Mouse (Mus musculus) liver, embryonic 12.5 days (tissue): Measurements from ENCODE around the gene Hspg2. TPM values are rescaled to one million over a fixed set of nuclear protein-coding genes. Genes with fewer than 3 reads are reported as not detected.

Source experiments
- ATAC-seq: fragments of 200-750 bp; cut with Nextera tagmentation; 2 replicates; pipeline ENCODE4 v1.8.0; 2017; ENCODE audit warnings: moderate number of reproducible peaks, mild to moderate bottlenecking, moderate library complexity
- H3K27ac ChIP-seq: fragments of 300-500 bp; sonication (generic); 2 replicates; pipeline ENCODE4 v1.5.1; 2016; ENCODE audit warnings: mild to moderate bottlenecking
- H3K27me3 ChIP-seq: fragments of 300-500 bp; sonication (generic); replicated peaks from 2 replicates; pipeline ENCODE4 v1.6.1; 2016; ENCODE audit warnings: mild to moderate bottlenecking, moderate library complexity
- H3K36me3 ChIP-seq: fragments of 300-500 bp; sonication (generic); 2 replicates; pipeline ENCODE4 v1.6.1; 2016; ENCODE audit warnings: mild to moderate bottlenecking, moderate library complexity
- H3K4me1 ChIP-seq: fragments of 300-500 bp; sonication (generic); 2 replicates; pipeline ENCODE4 v1.6.1; 2016
- H3K4me2 ChIP-seq: fragments of 300-500 bp; sonication (generic); 2 replicates; pipeline ENCODE4 v1.6.1; 2016; ENCODE audit warnings: mild to moderate bottlenecking, moderate library complexity
- H3K4me3 ChIP-seq: fragments of 300-500 bp; sonication (generic); 2 replicates; pipeline ENCODE4 v1.5.1; 2016; ENCODE audit warnings: mild to moderate bottlenecking, moderate library complexity
- H3K9ac ChIP-seq: fragments of 300-500 bp; sonication (generic); 2 replicates; pipeline ENCODE4 v1.6.1; 2016; ENCODE audit warnings: mild to moderate bottlenecking, moderate library complexity
- H3K9me3 ChIP-seq: fragments of 300-500 bp; sonication (generic); replicated peaks from 2 replicates; pipeline ENCODE4 v1.6.1; 2016; ENCODE audit warnings: mild to moderate bottlenecking, moderate library complexity
- WGBS: fragments of 180-500 bp; shearing (Covaris S2); methylation state at CpG from one replicate; pipeline ENCODE4 v1.1.7; 2016; ENCODE audit not compliant: insufficient replicate concordance; 5-methylcytosine and 5-hydroxymethylcytosine counted together
- polyA plus RNA-seq: library from polyadenylated mRNA; unstranded; fragments of >200 nt; fragmentation: Nextera tagmentation; extraction: Ambion mirVana; gene quantifications from 2 replicates; pipeline ENCODE4 v1.2.1, GENCODE M21; 2016

Gene Hspg2
- polyA plus RNA-seq, 1 experiment from 2014 or later, result 7.3 TPM

- no peaks in the 10 kb centered on the region for H3K36me3 ChIP-seq
- H3K4me3 ChIP-seq, result no peak overlapping the region
- H3K4me1 ChIP-seq, result peaks cover 87% of the 10 kb centered on the region
- no peak overlapping the region for H3K4me2 ChIP-seq
- H3K27ac ChIP-seq, result no peak overlapping the region
- H3K9me3 ChIP-seq, result no peaks in the 10 kb centered on the region
- 46% methylated on average over 13 of the region's 13 CpGs for WGBS
- no peak overlapping the region for H3K9ac ChIP-seq
- no peak for ATAC-seq
- H3K27me3 ChIP-seq, result peaks cover 45% of the 10 kb centered on the region
Measured at GRCm38 (mm10) chr4:137475271-137476050, 6.9 kb downstream of the Hspg2 start.

- Histone ChIP-seq H3K4me2 (peak overlapping the region; percentile 35), H3K9ac (no peak overlapping the region), H3K27me3 (peaks cover 38% of the 10 kb centered on the region), H3K4me1 (peaks cover 88% of the 10 kb centered on the region), H3K9me3 (no peaks in the 10 kb centered on the region), H3K36me3 (no peaks in the 10 kb centered on the region), H3K4me3 (no peak overlapping the region), H3K27ac (no peak overlapping the region)
- 36% methylated on average over 10 of the region's 10 CpGs for WGBS
- ATAC-seq, result no peak
Measured at GRCm38 (mm10) chr4:137476065-137476760, 7.6 kb downstream of the Hspg2 start.

GRCm38 (mm10) chr4:137476761-137477237 is 8.2 kb downstream of the Hspg2 start:
- no peak overlapping the region for H3K27ac ChIP-seq
- ATAC-seq, result no peak
- peaks cover 94% of the 10 kb centered on the region for H3K4me1 ChIP-seq
- H3K4me2 ChIP-seq, result peak overlapping the region; percentile 35
- WGBS, result 28% methylated on average over 17 of the region's 17 CpGs
- H3K36me3 ChIP-seq, result no peaks in the 10 kb centered on the region
- H3K9me3 ChIP-seq, result no peaks in the 10 kb centered on the region
- H3K4me3 ChIP-seq, result no peak overlapping the region
- peaks cover 36% of the 10 kb centered on the region for H3K27me3 ChIP-seq
- no peak overlapping the region for H3K9ac ChIP-seq

- H3K36me3 ChIP-seq, result no peaks in the 10 kb centered on the region
Measured at GRCm38 (mm10) chr4:137477611-137478010, 9.0 kb downstream of the Hspg2 start.

GRCm38 (mm10) chr4:137478306-137478705 is 9.7 kb downstream of the Hspg2 start:
- H3K9me3 ChIP-seq, result no peaks in the 10 kb centered on the region
- 41% methylated on average over 5 of the region's 5 CpGs for WGBS
- H3K4me1 ChIP-seq, result peaks cover 92% of the 10 kb centered on the region
- no peak for ATAC-seq
- H3K27ac ChIP-seq, result 0 out of 2 replicates have a peak overlapping the region, but pooled peaks have one; percentile 33
- peaks cover 35% of the 10 kb centered on the region for H3K27me3 ChIP-seq
- no peak overlapping the region for H3K4me3 ChIP-seq
- H3K36me3 ChIP-seq, result no peaks in the 10 kb centered on the region
- no peak overlapping the region for H3K9ac ChIP-seq
- H3K4me2 ChIP-seq, result no peak overlapping the region

More at GRCm38 (mm10) chr4:137477611-137478010, 9.0 kb downstream of the Hspg2 start:
- WGBS, result 41% methylated on average over 6 of the region's 6 CpGs
- ATAC-seq, result no peak
- Histone ChIP-seq H3K9ac (no peak overlapping the region), H3K27me3 (peaks cover 36% of the 10 kb centered on the region), H3K27ac (no peak overlapping the region; the same call in 1 of the 2 replicates), H3K9me3 (no peaks in the 10 kb centered on the region), H3K4me3 (no peak overlapping the region), H3K4me2 (no peak overlapping the region), H3K4me1 (peaks cover 96% of the 10 kb centered on the region)

- Histone ChIP-seq H3K4me1 (peaks cover 91% of the 10 kb centered on the region), H3K4me3 (no peak overlapping the region), H3K9ac (no peak overlapping the region), H3K36me3 (no peaks in the 10 kb centered on the region), H3K27ac (0 out of 2 replicates have a peak overlapping the region, but pooled peaks have one; percentile 65), H3K27me3 (peaks cover 25% of the 10 kb centered on the region; the same call in 1 of the 2 replicates), H3K9me3 (no peaks in the 10 kb centered on the region), H3K4me2 (peak overlapping the region; percentile 21)
- no peak for ATAC-seq
- 31% methylated on average over 6 of the region's 6 CpGs for WGBS
Measured at GRCm38 (mm10) chr4:137479757-137480156, 11.2 kb downstream of the Hspg2 start.

- Histone ChIP-seq H3K27me3 (peaks cover 23% of the 10 kb centered on the region; the same call in 1 of the 2 replicates), H3K9ac (no peak overlapping the region), H3K9me3 (no peaks in the 10 kb centered on the region), H3K4me3 (no peak overlapping the region), H3K4me2 (peak overlapping the region; percentile 21), H3K27ac (peak overlapping the region; percentile 65), H3K36me3 (no peaks in the 10 kb centered on the region), H3K4me1 (peaks cover 92% of the 10 kb centered on the region)
- peak; percentile 52 for ATAC-seq
- WGBS, result 51% methylated on average over 19 of the region's 19 CpGs
Measured at GRCm38 (mm10) chr4:137480191-137480992, 11.8 kb downstream of the Hspg2 start.

GRCm38 (mm10) chr4:137480993-137481340 is 12.4 kb downstream of the Hspg2 start:
- no peaks in the 10 kb centered on the region for H3K36me3 ChIP-seq
- peak overlapping the region; percentile 13; the same call in 1 of the 2 replicates for H3K4me2 ChIP-seq
- peak overlapping the region; percentile 55 for H3K27ac ChIP-seq
- no peaks in the 10 kb centered on the region for H3K9me3 ChIP-seq
- ATAC-seq, result no peak
- peaks cover 17% of the 10 kb centered on the region; the same call in 1 of the 2 replicates for H3K27me3 ChIP-seq
- peaks cover 92% of the 10 kb centered on the region for H3K4me1 ChIP-seq
- no peak overlapping the region for H3K4me3 ChIP-seq
- no peak overlapping the region for H3K9ac ChIP-seq
- WGBS, result 29% methylated on average over 1 of the region's 1 CpGs

GRCm38 (mm10) chr4:137481381-137482030 is 12.9 kb downstream of the Hspg2 start:
- peaks cover 12% of the 10 kb centered on the region; the same call in 1 of the 2 replicates for H3K27me3 ChIP-seq
- WGBS, result 64% methylated on average over 13 of the region's 13 CpGs
- H3K4me2 ChIP-seq, result peak overlapping the region; percentile 13; the same call in 1 of the 2 replicates
- ATAC-seq, result no peak
- H3K27ac ChIP-seq, result peak overlapping the region; percentile 55
- H3K4me3 ChIP-seq, result no peak overlapping the region
- H3K9ac ChIP-seq, result no peak overlapping the region
- no peaks in the 10 kb centered on the region for H3K36me3 ChIP-seq
- H3K4me1 ChIP-seq, result peaks cover 92% of the 10 kb centered on the region
- H3K9me3 ChIP-seq, result no peaks in the 10 kb centered on the region

GRCm38 (mm10) chr4:137483871-137484270 is 15.3 kb downstream of the Hspg2 start:
- 15% methylated on average over 16 of the region's 16 CpGs for WGBS
- Histone ChIP-seq H3K4me3 (no peak overlapping the region), H3K4me1 (peaks cover 92% of the 10 kb centered on the region), H3K4me2 (0 out of 2 replicates have a peak overlapping the region, but pooled peaks have one; percentile 25), H3K27ac (peak overlapping the region; percentile 15; the same call in 1 of the 2 replicates), H3K9ac (no peak overlapping the region), H3K9me3 (no peaks in the 10 kb centered on the region), H3K36me3 (no peaks in the 10 kb centered on the region), H3K27me3 (no peaks in the 10 kb centered on the region)
- ATAC-seq, result peak; percentile 36; the same call in 1 of the 2 replicates

GRCm38 (mm10) chr4:137484586-137484985 is 16.0 kb downstream of the Hspg2 start:
- no peaks in the 10 kb centered on the region for H3K27me3 ChIP-seq
- no peak for ATAC-seq
- H3K9ac ChIP-seq, result no peak overlapping the region
- H3K4me1 ChIP-seq, result peaks cover 92% of the 10 kb centered on the region
- WGBS, result 75% methylated on average over 7 of the region's 7 CpGs
- H3K36me3 ChIP-seq, result no peaks in the 10 kb centered on the region
- no peak overlapping the region for H3K4me3 ChIP-seq
- H3K4me2 ChIP-seq, result no peak overlapping the region
- no peaks in the 10 kb centered on the region for H3K9me3 ChIP-seq
- peak overlapping the region; percentile 8; the same call in 1 of the 2 replicates for H3K27ac ChIP-seq
